Mouse (Mus musculus) layer of hippocampus, postnatal 14 days (tissue): ENCODE measurements at regions not wholly inside any gene's neighbourhood (a gene's known extent, or its start where the extent isn't known, plus 50 kb on each side); places are given as distances from the start of the nearest gene placed in this dataset.

Experiments used
- DNase-seq, 2 experiments: peaks; one replicate each; pipeline ENCODE4 v3.0.0; 2021 to 2022; ENCODE audit warnings: low spot score in 2 of 2, mixed read lengths in 1 of 2

- DNase-seq: peak in 1 of 2 experiments; percentile 61
Measured at GRCm38 (mm10) chr5:62939050-62939449, 125.4 kb downstream of the Dthd1 start.
